15 mouse cellular contexts compared by ENCODE assay signal in the genomic region with DNA sequence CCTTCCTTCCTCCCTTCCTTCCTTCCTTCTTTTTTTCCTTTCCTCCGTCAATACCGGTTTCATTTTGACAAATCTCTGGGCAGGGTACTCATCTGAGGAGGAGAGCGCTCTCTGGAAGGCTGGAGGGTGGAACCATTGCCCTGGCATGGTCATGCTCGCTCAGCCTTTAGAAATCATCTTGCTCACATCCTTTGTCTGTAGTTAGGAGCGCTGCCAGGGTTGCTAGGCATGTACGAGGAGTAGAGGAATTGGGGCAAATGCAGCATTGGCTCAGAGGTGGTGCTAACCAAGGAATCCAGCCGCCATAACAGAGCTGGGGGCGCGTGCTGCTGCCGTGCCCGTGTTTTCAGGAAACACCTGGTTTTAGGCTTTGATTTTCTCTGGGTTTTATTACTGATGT. TPM values are rescaled to one million over a fixed set of nuclear protein-coding genes. Genes with fewer than 3 reads are reported as not detected.
A peak's percentile ranks its signal among the peaks of the same experiment; 100 is the strongest.
DNase-seq lines count a peak whose midpoint lies in the region; ATAC-seq and TF ChIP-seq lines count a peak whose summit lies in the region.
"Had no signal": no experiment of that assay in that cellular context is flagged by ENCODE, and none has a peak within 500 bp of the region (broad histone marks: within the 10 kb centered on the region; RNA-seq: fewer than 3 reads in every experiment).

No protein-coding gene starts in this region.

- no peak overlapping the region for H3K9ac ChIP-seq in forebrain, embryonic 16.5 days (replicated peaks; ENCODE audit: low read depth, low read length)
- H3K9ac ChIP-seq in forebrain, embryonic 11.5 days (ENCODE audit: low read length): no peak overlapping the region
- H3K9ac ChIP-seq in CH12.LX (ENCODE audit: insufficient read depth, low read depth): no peak overlapping the region
- H3K9ac ChIP-seq in kidney, embryonic 16.5 days (replicated peaks; ENCODE audit: low read length): no peak overlapping the region
- H3K9ac ChIP-seq: neural tube, embryonic 12.5 days had no signal

- H3K27ac ChIP-seq in forebrain, embryonic 16.5 days (ENCODE audit: low read length): no peak overlapping the region
- no peak overlapping the region for H3K27ac ChIP-seq in forebrain, embryonic 11.5 days (ENCODE audit: low read depth, low read length)
- H3K27ac ChIP-seq in CH12.LX (ENCODE audit: insufficient read depth, low read depth): no peak overlapping the region
- no peak overlapping the region for H3K27ac ChIP-seq in kidney, embryonic 16.5 days (ENCODE audit: low read length)
- H3K27ac ChIP-seq: neural tube, embryonic 12.5 days had no signal

- no peak overlapping the region for H3K4me3 ChIP-seq in forebrain, embryonic 16.5 days (replicated peaks; ENCODE audit: low read length)
- H3K4me3 ChIP-seq in forebrain, embryonic 11.5 days (ENCODE audit: low read depth, low read length): no peak overlapping the region
- H3K4me3 ChIP-seq in CH12.LX (replicated peaks in 1 of 3; ENCODE audit: low read depth in 2 of 3, low read length in 2 of 3, poor library complexity in 1 of 3): no peak overlapping the region
- H3K4me3 ChIP-seq in kidney, embryonic 16.5 days (ENCODE audit: low read length): no peak overlapping the region
- H3K4me3 ChIP-seq: neural tube, embryonic 12.5 days had no signal

- peak; percentile 62; the same call in 1 of the 2 replicates for ATAC-seq in forebrain, embryonic 16.5 days
- ATAC-seq in forebrain, embryonic 11.5 days (replicated peaks; ENCODE audit: low FRiP score): no peak
- no peak for ATAC-seq in erythroid progenitor cell, adult 5-6 weeks (replicated peaks; ENCODE audit: low FRiP score, poor library complexity, severe bottlenecking)
- no peak for ATAC-seq in kidney, embryonic 16.5 days (ENCODE audit: low FRiP score, low TSS enrichment)
- ATAC-seq: inflammation-experienced regulatory T-cells, adult 6 months had no signal

- no peak for TF ChIP-seq POLR2A in CH12.LX (IDR thresholded peaks at IDR 0.05; ENCODE audit: low read depth, low read length)

- H3K4me2 ChIP-seq in forebrain, embryonic 16.5 days (ENCODE audit: low read length): peak overlapping the region; percentile 17; the same call in 1 of the 2 replicates
- H3K4me2 ChIP-seq in forebrain, embryonic 11.5 days (ENCODE audit: low read depth, low read length, severe bottlenecking): no peak overlapping the region
- no peak overlapping the region for H3K4me2 ChIP-seq in CH12.LX (ENCODE audit: insufficient read depth, low read depth, poor library complexity, severe bottlenecking)
- H3K4me2 ChIP-seq in kidney, embryonic 16.5 days (replicated peaks; ENCODE audit: low read depth, low read length): no peak overlapping the region
- H3K4me2 ChIP-seq: heart, embryonic 11.5 days; liver, embryonic 11.5 days; neural tube, embryonic 12.5 days had no signal

- no peaks in the 10 kb centered on the region for H3K9me3 ChIP-seq in forebrain, embryonic 16.5 days (ENCODE audit: control insufficient read depth, low read length)
- no peaks in the 10 kb centered on the region for H3K9me3 ChIP-seq in forebrain, embryonic 11.5 days (ENCODE audit: control insufficient read depth, low read length)
- H3K9me3 ChIP-seq in CH12.LX (replicated peaks; ENCODE audit: low read length): no peaks in the 10 kb centered on the region
- H3K9me3 ChIP-seq in kidney, embryonic 16.5 days (ENCODE audit: low read length): no peaks in the 10 kb centered on the region
- H3K9me3 ChIP-seq: neural tube, embryonic 12.5 days had no signal

- H3K79me2 ChIP-seq in CH12.LX (replicated peaks; ENCODE audit: control insufficient read depth, extremely low read depth, insufficient read depth, poor library complexity, severe bottlenecking): no peaks in the 10 kb centered on the region

- 56% methylated on average over 11 of the region's 11 CpGs for WGBS in forebrain, embryonic 16.5 days
- WGBS in forebrain, embryonic 11.5 days: 83% methylated on average over 11 of the region's 11 CpGs
- WGBS in kidney, embryonic 16.5 days: 84% methylated on average over 11 of the region's 11 CpGs

- H3K27me3 ChIP-seq in forebrain, embryonic 16.5 days (replicated peaks; ENCODE audit: control insufficient read depth, insufficient read depth, low read length): no peaks in the 10 kb centered on the region
- no peaks in the 10 kb centered on the region for H3K27me3 ChIP-seq in forebrain, embryonic 11.5 days (ENCODE audit: control insufficient read depth, insufficient read depth, low read length)
- H3K27me3 ChIP-seq in CH12.LX (replicated peaks): no peaks in the 10 kb centered on the region
- H3K27me3 ChIP-seq in kidney, embryonic 16.5 days (ENCODE audit: insufficient read depth, low read length): no peaks in the 10 kb centered on the region
- H3K27me3 ChIP-seq: neural tube, embryonic 12.5 days had no signal

- peaks cover 4% of the 10 kb centered on the region; the same call in 1 of the 2 replicates for H3K4me1 ChIP-seq in forebrain, embryonic 16.5 days (replicated peaks; ENCODE audit: control insufficient read depth, insufficient read depth, low read length)
- no peaks in the 10 kb centered on the region for H3K4me1 ChIP-seq in forebrain, embryonic 11.5 days (replicated peaks; ENCODE audit: control insufficient read depth, insufficient read depth, low read length)
- H3K4me1 ChIP-seq in CH12.LX (ENCODE audit: control insufficient read depth in 1 of 2, insufficient read depth in 2 of 2): peaks cover 11 to 37% of the 10 kb centered on the region in 2 experiments
- H3K4me1 ChIP-seq in kidney, embryonic 16.5 days (ENCODE audit: insufficient read depth, low read length): no peaks in the 10 kb centered on the region
- H3K4me1 ChIP-seq: neural tube, embryonic 12.5 days had no signal

- TF ChIP-seq EP300 in CH12.LX (IDR thresholded peaks at IDR 0.05; ENCODE audit: low read length): peak; percentile 23; the same call in 1 of the 2 replicates

- no peaks in the 10 kb centered on the region for H3K36me3 ChIP-seq in forebrain, embryonic 16.5 days (ENCODE audit: control insufficient read depth, insufficient read depth)
- H3K36me3 ChIP-seq in forebrain, embryonic 11.5 days (ENCODE audit: control insufficient read depth, insufficient read depth, low read length): no peaks in the 10 kb centered on the region
- peaks cover 0 to 19% of the 10 kb centered on the region in 2 experiments for H3K36me3 ChIP-seq in CH12.LX (replicated peaks in 1 of 2; ENCODE audit: control insufficient read depth in 1 of 2, insufficient read depth in 1 of 2, low read length in 1 of 2)
- no peaks in the 10 kb centered on the region for H3K36me3 ChIP-seq in kidney, embryonic 16.5 days (ENCODE audit: insufficient read depth, low read length)
- H3K36me3 ChIP-seq: neural tube, embryonic 12.5 days had no signal

- no peak for DNase-seq in forebrain, embryonic 11.5 days (ENCODE audit: low spot score)
- DNase-seq in CH12.LX (ENCODE audit: extremely low read depth): no peak
- peak; percentile 37 to 69 for DNase-seq in frontal cortex, postnatal 36 days (ENCODE audit: low spot score in 2 of 2)
- DNase-seq in left cerebral cortex, adult 9 months (ENCODE audit: low spot score in 2 of 2): peak; percentile 44 to 55
- no peak for DNase-seq in kidney, postnatal 36 days
- DNase-seq: kidney, postnatal 14 days; lung, postnatal 4 days had no signal

- in situ Hi-C loops in CH12.LX (cut with MboI; ENCODE audit: low pct_ligation_motif_present, low pct_unique_long_range_greater_than_20kb, low sequenced_read_pairs): no loop called here

- TF ChIP-seq RAD21 in CH12.LX (IDR thresholded peaks at IDR 0.05; ENCODE audit: low read depth, low read length): no peak

- no peak for TF ChIP-seq CTCF in CH12.LX (conservative IDR thresholded peaks at IDR 0.05 in 1 of 2, IDR thresholded peaks at IDR 0.05 in 1 of 2; ENCODE audit: low read depth in 2 of 2, low read length in 2 of 2)

- dilution Hi-C loops in CH12.LX (cut with MboI; ENCODE audit: extremely low pct_ligation_motif_present, extremely low pct_unique_long_range_greater_than_20kb, low sequenced_read_pairs): no loop called here

TF ChIP-seq in CH12.LX, 34 proteins besides CTCF, POLR2A, EP300 and RAD21 (continues in another document):
- TF ChIP-seq ZC3H11A (IDR thresholded peaks at IDR 0.05; ENCODE audit: low read depth, low read length) (no peak), SIN3A (IDR thresholded peaks at IDR 0.05; ENCODE audit: low read length) (no peak), CHD2 (IDR thresholded peaks at IDR 0.05; ENCODE audit: low read length) (no peak), E2F4 (IDR thresholded peaks at IDR 0.05; ENCODE audit: insufficient replicate concordance, low read depth, low read length) (no peak)

RNA-seq across cellular contexts. Expression of gene Lhpp, which starts 20.9 kb away (rescaled TPM):
- polyA plus RNA-seq in forebrain, embryonic 16.5 days (2015; fragmentation: Nextera tagmentation; extraction: Ambion mirVana): 26.4 and 31.2 TPM in 2 replicates
- polyA plus RNA-seq in forebrain, embryonic 11.5 days (2014; fragmentation: Nextera tagmentation; extraction: Ambion mirVana): 12.7 and 15.1 TPM in 2 replicates
- total RNA-seq in CH12.LX (2012; rRNA removed) (7.8 and 9.2 TPM in 2 replicates), CH12.LX (2014; rRNA removed) (13.8 and 14.6 TPM in 2 replicates)
- 15.4 and 16.5 TPM in 2 replicates for polyA plus RNA-seq in CH12.LX (2012; ENCODE audit: insufficient read length, low read depth)
- 1.7 and 2.5 TPM in 2 replicates for total RNA-seq in erythroid progenitor cell, adult 5-6 weeks (2015; ENCODE audit: low replicate concordance)
- total RNA-seq in erythroid progenitor cell, adult 5-6 weeks (2017; ENCODE audit: low replicate concordance): 1.8 and 3.6 TPM in 2 replicates
- 23.1 and 24.3 TPM in 2 replicates for polyA plus RNA-seq in kidney, embryonic 16.5 days (2015; fragmentation: Nextera tagmentation; extraction: Ambion mirVana)

RNA-seq across cellular contexts. Expression of gene Nkx1-2, which starts 31.9 kb away (rescaled TPM):
- polyA plus RNA-seq in forebrain, embryonic 16.5 days (2015; fragmentation: Nextera tagmentation; extraction: Ambion mirVana): 0.11 TPM in 1 of 2 replicates, not detected in the other
- 0.36 TPM in 1 of 2 replicates, not detected in the other for polyA plus RNA-seq in forebrain, embryonic 11.5 days (2014; fragmentation: Nextera tagmentation; extraction: Ambion mirVana)
- total RNA-seq in CH12.LX (2012; rRNA removed) (0.04 TPM in 1 of 2 replicates, not detected in the other), CH12.LX (2014; rRNA removed) (not detected in 2 replicates)
- polyA plus RNA-seq in CH12.LX (2012; ENCODE audit: insufficient read length, low read depth): not detected in 2 replicates
- not detected in 2 replicates for total RNA-seq in erythroid progenitor cell, adult 5-6 weeks (2015; ENCODE audit: low replicate concordance)
- not detected in 2 replicates for total RNA-seq in erythroid progenitor cell, adult 5-6 weeks (2017; ENCODE audit: low replicate concordance)
- polyA plus RNA-seq in kidney, embryonic 16.5 days (2015; fragmentation: Nextera tagmentation; extraction: Ambion mirVana): not detected in 2 replicates
- polyA plus RNA-seq: embryonic facial prominence, embryonic 11.5 days; inflammation-experienced regulatory T-cells, adult 6 months; liver, embryonic 11.5 days had no signal

RNA-seq across cellular contexts. Expression of gene Oat, which starts 55.1 kb away (rescaled TPM):
- polyA plus RNA-seq in forebrain, embryonic 16.5 days (2015; fragmentation: Nextera tagmentation; extraction: Ambion mirVana): 111 and 133 TPM in 2 replicates
- 134 and 137 TPM in 2 replicates for polyA plus RNA-seq in forebrain, embryonic 11.5 days (2014; fragmentation: Nextera tagmentation; extraction: Ambion mirVana)
- total RNA-seq in CH12.LX (2012; rRNA removed) (104 and 114 TPM in 2 replicates), CH12.LX (2014; rRNA removed) (202 and 204 TPM in 2 replicates)
- polyA plus RNA-seq in CH12.LX (2012; ENCODE audit: insufficient read length, low read depth): 79.5 and 87.6 TPM in 2 replicates
- 20.9 and 22.2 TPM in 2 replicates for total RNA-seq in erythroid progenitor cell, adult 5-6 weeks (2015; ENCODE audit: low replicate concordance)
- 18.5 and 23.5 TPM in 2 replicates for total RNA-seq in erythroid progenitor cell, adult 5-6 weeks (2017; ENCODE audit: low replicate concordance)
- polyA plus RNA-seq in kidney, embryonic 16.5 days (2015; fragmentation: Nextera tagmentation; extraction: Ambion mirVana): 172 and 186 TPM in 2 replicates

Comparison
In these comparisons a context has a peak if more than half of its experiments do, and no peak if none do; other contexts are left out.
1. DNase-seq: peak in frontal cortex, postnatal 36 days (2 of 2) and left cerebral cortex, adult 9 months (2 of 2); none in forebrain, embryonic 11.5 days (single experiment), CH12.LX (single experiment) and kidney, postnatal 36 days (0 of 2).